Comparison of ENCODE assay signal across 21 mouse cellular contexts in genomic region chr4:48316036-48316435, GRCm38 (mm10). TPM values are rescaled to one million over a fixed set of nuclear protein-coding genes. Genes with fewer than 3 reads are reported as not detected.
DNase-seq lines count a peak whose midpoint lies in the region; ATAC-seq and TF ChIP-seq lines count a peak whose summit lies in the region.
"Had no signal": no experiment of that assay in that cellular context is flagged by ENCODE, and none has a peak within 500 bp of the region (broad histone marks: within the 10 kb centered on the region; RNA-seq: fewer than 3 reads in every experiment).

No protein-coding gene starts in this region.

- no peak overlapping the region for H3K27ac ChIP-seq in forebrain, postnatal 0 days (ENCODE audit: low read depth, low read length)
- H3K27ac ChIP-seq in forebrain, embryonic 13.5 days = no peak overlapping the region
- H3K27ac ChIP-seq in layer of hippocampus, adult 2 months = no peak overlapping the region
- no peak overlapping the region for H3K27ac ChIP-seq in cortical plate, adult 2 months (ENCODE audit: insufficient read depth, low read length)
- H3K27ac ChIP-seq: embryonic facial prominence, embryonic 15.5 days; forebrain, embryonic 10.5 days; forebrain, embryonic 15.5 days; heart, adult 2 months; heart, embryonic 15.5 days had no signal

- H3K9me3 ChIP-seq in forebrain, postnatal 0 days (ENCODE audit: low read length) = no peaks in the 10 kb centered on the region
- no peaks in the 10 kb centered on the region for H3K9me3 ChIP-seq in forebrain, embryonic 13.5 days (replicated peaks)
- H3K9me3 ChIP-seq: embryonic facial prominence, embryonic 15.5 days; forebrain, embryonic 10.5 days; forebrain, embryonic 15.5 days; heart, embryonic 15.5 days had no signal

- peak; percentile 20 for TF ChIP-seq CTCF in forebrain, postnatal 0 days (IDR thresholded peaks at IDR 0.05; ENCODE audit: low read depth)
- peak; percentile 55 for TF ChIP-seq CTCF in layer of hippocampus, adult 2 months (conservative IDR thresholded peaks at IDR 0.05)
- TF ChIP-seq CTCF in cortical plate, adult 2 months (IDR thresholded peaks at IDR 0.05; ENCODE audit: extremely low read depth, insufficient read depth, low read length) = peak; percentile 36; the same call in 1 of the 2 replicates

- no peak for ATAC-seq in forebrain, postnatal 0 days
- ATAC-seq in forebrain, embryonic 13.5 days = no peak
- ATAC-seq: forebrain, embryonic 15.5 days; hindbrain, embryonic 16.5 days had no signal

- no peaks in the 10 kb centered on the region for H3K36me3 ChIP-seq in forebrain, postnatal 0 days (ENCODE audit: insufficient read depth)
- H3K36me3 ChIP-seq in forebrain, embryonic 13.5 days (ENCODE audit: poor library complexity, severe bottlenecking) = no peaks in the 10 kb centered on the region
- H3K36me3 ChIP-seq: embryonic facial prominence, embryonic 15.5 days; forebrain, embryonic 10.5 days; forebrain, embryonic 15.5 days; heart, embryonic 15.5 days had no signal

- no peak overlapping the region for H3K9ac ChIP-seq in forebrain, postnatal 0 days
- no peak overlapping the region for H3K9ac ChIP-seq in forebrain, embryonic 13.5 days
- H3K9ac ChIP-seq: embryonic facial prominence, embryonic 15.5 days; forebrain, embryonic 15.5 days; heart, embryonic 15.5 days had no signal

- H3K27me3 ChIP-seq in forebrain, postnatal 0 days (ENCODE audit: insufficient read depth, low read length) = no peaks in the 10 kb centered on the region
- no peaks in the 10 kb centered on the region for H3K27me3 ChIP-seq in forebrain, embryonic 13.5 days
- H3K27me3 ChIP-seq: embryonic facial prominence, embryonic 15.5 days; forebrain, embryonic 15.5 days; heart, embryonic 15.5 days had no signal

- no peak for DNase-seq in forebrain, postnatal 0 days
- DNase-seq in layer of hippocampus, adult 2 months (ENCODE audit: low spot score in 2 of 2) = no peak
- DNase-seq in layer of hippocampus, adult 9-10 months (ENCODE audit: low spot score) = no peak
- peak; percentile 32 for DNase-seq in A20 (ENCODE audit: low read depth, low spot score)
- DNase-seq in left cerebral cortex, adult 18-20 months (ENCODE audit: low spot score in 2 of 2) = no peak
- DNase-seq: adrenal gland, adult 2 months; adrenal gland, postnatal 25 days; cerebellum, adult 2 months; cerebellum, postnatal 10 days; embryo, embryonic 11 days; gastrocnemius, postnatal 14 days; heart, adult 2 months had no signal

- H3K4me1 ChIP-seq in forebrain, postnatal 0 days (ENCODE audit: insufficient read depth) = no peaks in the 10 kb centered on the region
- H3K4me1 ChIP-seq in forebrain, embryonic 13.5 days = no peaks in the 10 kb centered on the region; the same call in 1 of the 2 replicates
- no peaks in the 10 kb centered on the region for H3K4me1 ChIP-seq in cortical plate, adult 2 months (ENCODE audit: control insufficient read depth, insufficient read depth, low read length)
- H3K4me1 ChIP-seq: embryonic facial prominence, embryonic 15.5 days; forebrain, embryonic 10.5 days; forebrain, embryonic 15.5 days; heart, embryonic 15.5 days had no signal

- TF ChIP-seq POLR2A in cortical plate, adult 2 months (IDR thresholded peaks at IDR 0.05; ENCODE audit: extremely low read depth, insufficient read depth, low read length) = no peak

- no peak overlapping the region for H3K4me2 ChIP-seq in forebrain, postnatal 0 days (ENCODE audit: low read depth)
- H3K4me2 ChIP-seq in forebrain, embryonic 13.5 days = no peak overlapping the region
- H3K4me2 ChIP-seq: embryonic facial prominence, embryonic 15.5 days; forebrain, embryonic 15.5 days; heart, embryonic 11.5 days; heart, embryonic 15.5 days had no signal

- H3K4me3 ChIP-seq in forebrain, postnatal 0 days (ENCODE audit: low read depth, low read length) = no peak overlapping the region
- no peak overlapping the region for H3K4me3 ChIP-seq in forebrain, embryonic 13.5 days
- no peak overlapping the region for H3K4me3 ChIP-seq in layer of hippocampus, adult 2 months
- no peak overlapping the region for H3K4me3 ChIP-seq in cortical plate, adult 2 months (ENCODE audit: insufficient read depth, low read length)
- H3K4me3 ChIP-seq: embryonic facial prominence, embryonic 15.5 days; erythroblast, embryonic 14.5 days; forebrain, embryonic 10.5 days; forebrain, embryonic 15.5 days; heart, adult 2 months; heart, embryonic 15.5 days had no signal

- 94% methylated on average over 3 of the region's 3 CpGs for whole genome bisulfite sequencing in forebrain, postnatal 0 days
- whole genome bisulfite sequencing in forebrain, embryonic 13.5 days = 88% methylated on average over 3 of the region's 3 CpGs

RNA-seq across cellular contexts. Expression of gene Invs, which starts 36.5 kb away (rescaled TPM):
- total RNA-seq in forebrain, postnatal 0 days (2014; rRNA removed) = 6.4 and 8.7 TPM in 2 replicates
- 2.1 and 2.7 TPM in 2 replicates for polyA plus RNA-seq in forebrain, postnatal 0 days (2015; fragmentation: Nextera tagmentation; extraction: Ambion mirVana)
- 7.8 and 9.5 TPM in 2 replicates for polyA plus RNA-seq in forebrain, embryonic 13.5 days (2015; fragmentation: Nextera tagmentation; extraction: Ambion mirVana)
- 10 to 100 TPM; 12.8 TPM for total RNA-seq in layer of hippocampus, adult 2 months (2021)
- 10.4 and 10.7 TPM in 2 replicates for polyA plus RNA-seq in cortical plate, adult 2 months (2012; rRNA removed)
- total RNA-seq in left cerebral cortex, adult 18-20 months (2021) = 10 to 100 TPM; 11.8 to 13.1 TPM

RNA-seq across cellular contexts. Expression of gene Erp44, which starts 36.7 kb away (rescaled TPM):
- total RNA-seq in forebrain, postnatal 0 days (2014; rRNA removed) = 26.2 and 33.4 TPM in 2 replicates
- polyA plus RNA-seq in forebrain, postnatal 0 days (2015; fragmentation: Nextera tagmentation; extraction: Ambion mirVana) = 41.8 and 50.2 TPM in 2 replicates
- polyA plus RNA-seq in forebrain, embryonic 13.5 days (2015; fragmentation: Nextera tagmentation; extraction: Ambion mirVana) = 60.7 and 61.9 TPM in 2 replicates
- 10 to 100 TPM; 36.0 to 41.3 TPM for total RNA-seq in layer of hippocampus, adult 2 months (2021)
- 25.0 and 28.6 TPM in 2 replicates for polyA plus RNA-seq in cortical plate, adult 2 months (2012; rRNA removed)
- 10 to 100 TPM; 36.3 to 38.9 TPM for total RNA-seq in left cerebral cortex, adult 18-20 months (2021)
